Mouse (Mus musculus) neural tube, embryonic 10.5 days (tissue): Measurements from ENCODE around the gene Olfr67.
"Not testable (repeated sequence)": the region's sequence is repeated elsewhere in the genome, so short reads cannot be mapped to it uniquely, and the experiment has no call there.

Experiments used
- DNase-seq: peaks from one replicate; pipeline ENCODE4 v3.0.0-alpha.2; 2017; ENCODE audit warnings: low spot score; ENCODE audit errors: extremely low spot score

The Olfr67 gene

GRCm38 (mm10) chr7:103791721-103792120 is at the start of gene Olfr67:
Gene Olfr67 (minus strand): TSS chr7:103791821.
- no peak for DNase-seq

GRCm38 (mm10) chr7:103840268-103840667 is 48.6 kb upstream of the Olfr67 start, which contains the start of gene Hbb-bh2:
Gene Hbb-bh2 (minus strand): TSS chr7:103840520.
- no peak for DNase-seq

GRCm38 (mm10) chr7:103827808-103828207 is 36.2 kb upstream of the Olfr67 start, which contains the start of gene Hbb-bs:
Gene Hbb-bs (minus strand): TSS chr7:103828096.
- DNase-seq: no peak

GRCm38 (mm10) chr7:103827139-103827538 is 35.5 kb upstream of the Olfr67 start:
- DNase-seq: not testable (repeated sequence)

GRCm38 (mm10) chr7:103826255-103826887 is 34.8 kb upstream of the Olfr67 start:
- DNase-seq: no peak

- DNase-seq: no peak
Observed at GRCm38 (mm10) chr7:103825536-103826254, 34.1 kb upstream of the Olfr67 start.

- DNase-seq: no peak
Observed at GRCm38 (mm10) chr7:103824597-103824996, 33.0 kb upstream of the Olfr67 start.

GRCm38 (mm10) chr7:103815085-103815484 is 23.5 kb upstream of the Olfr67 start:
- DNase-seq: not testable (repeated sequence)

GRCm38 (mm10) chr7:103813766-103814165 is 22.1 kb upstream of the Olfr67 start, which contains the start of gene Hbb-bt:
Gene Hbb-bt (minus strand): TSS chr7:103813996.
- DNase-seq: no peak

- not testable (repeated sequence) for DNase-seq
Observed at GRCm38 (mm10) chr7:103813152-103813551, 21.5 kb upstream of the Olfr67 start.

GRCm38 (mm10) chr7:103812174-103812573 is 20.6 kb upstream of the Olfr67 start:
- DNase-seq: no peak

- no peak for DNase-seq
Observed at GRCm38 (mm10) chr7:103811223-103811845, 19.7 kb upstream of the Olfr67 start.

- DNase-seq: no peak
Observed at GRCm38 (mm10) chr7:103810746-103811145, 19.1 kb upstream of the Olfr67 start.

GRCm38 (mm10) chr7:103810296-103810695 is 18.7 kb upstream of the Olfr67 start:
- no peak for DNase-seq

GRCm38 (mm10) chr7:103809801-103810155 is 18.2 kb upstream of the Olfr67 start:
- no peak for DNase-seq

- DNase-seq: no peak
Observed at GRCm38 (mm10) chr7:103808971-103809800, 17.6 kb upstream of the Olfr67 start.

GRCm38 (mm10) chr7:103808120-103808519 is 16.5 kb upstream of the Olfr67 start:
- DNase-seq: not testable (repeated sequence)

- peak; percentile 14 for DNase-seq
Observed at GRCm38 (mm10) chr7:103806856-103807255, 15.2 kb upstream of the Olfr67 start.

GRCm38 (mm10) chr7:103792669-103793388 is 1.2 kb upstream of the Olfr67 start:
- DNase-seq: no peak

- DNase-seq: no peak
Observed at GRCm38 (mm10) chr7:103779598-103779997, 12.0 kb downstream of the Olfr67 start, which contains the start of gene Olfr68. Gene Olfr68 (minus strand): TSS chr7:103779698.

- not testable (repeated sequence) for DNase-seq
Observed at GRCm38 (mm10) chr7:103777652-103778051, 14.0 kb downstream of the Olfr67 start.
